Mouse (Mus musculus) megakaryocyte, embryonic 14.5 days (primary cell): Measurements from ENCODE around the gene Scel.

Experiments used
- FLI1 ChIP-seq: IDR thresholded peaks from 2 replicates; pipeline ENCODE4 v1.6.1; 2012; ENCODE audit warnings: low read length, inconsistent platforms, mixed read lengths
- GATA1 ChIP-seq: IDR thresholded peaks from 3 replicates; pipeline ENCODE4 v1.6.1; 2012; ENCODE audit warnings: mixed read lengths, low read length, inconsistent platforms, borderline replicate concordance

DNA sequence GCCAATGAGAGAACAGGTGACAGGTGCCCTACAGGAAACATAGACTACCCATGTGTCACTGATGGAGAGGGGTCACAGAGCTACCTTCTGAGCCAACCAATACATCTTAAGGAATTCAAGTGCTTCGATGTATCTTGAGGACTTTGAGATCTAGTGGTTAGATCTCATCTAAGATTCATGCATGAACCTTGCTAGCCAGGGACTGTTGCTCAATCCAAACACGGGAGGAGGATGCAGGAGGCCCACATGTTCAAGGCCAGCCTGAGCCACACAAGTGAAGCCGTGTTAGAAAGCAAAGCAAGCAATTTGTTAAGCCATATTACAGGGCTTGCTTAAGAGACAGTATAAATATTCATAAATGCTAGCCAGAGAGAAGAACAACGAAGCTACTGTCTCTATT is 38.8 kb downstream of the Scel start:
- no peak for TF ChIP-seq GATA1
- no peak for TF ChIP-seq FLI1
